Mouse (Mus musculus) ES-Bruce4 (cell line): ENCODE data around the gene Ssbp3. TPM values are rescaled to one million over a fixed set of nuclear protein-coding genes. Genes with fewer than 3 reads are reported as not detected.

ENCODE experiments used
- H3K27ac ChIP-seq: 2 replicates; pipeline ENCODE4 v1.5.1; 2012; ENCODE audit warnings: low read length, inconsistent platforms; ENCODE audit not compliant: insufficient read depth
- H3K27me3 ChIP-seq: 2 replicates; pipeline ENCODE4 v1.6.1; 2012; ENCODE audit warnings: mild to moderate bottlenecking, low read length, inconsistent platforms; ENCODE audit not compliant: control insufficient read depth, poor library complexity, insufficient read depth, severe bottlenecking
- H3K36me3 ChIP-seq: 2 replicates; pipeline ENCODE4 v1.6.1; 2012; ENCODE audit warnings: inconsistent platforms, mild to moderate bottlenecking, low read length, moderate library complexity; ENCODE audit not compliant: control insufficient read depth, poor library complexity, insufficient read depth, severe bottlenecking
- H3K4me1 ChIP-seq: one replicate; pipeline ENCODE4 v1.8.1; 2011; ENCODE audit warnings: low read length; ENCODE audit not compliant: control insufficient read depth, insufficient read depth
- H3K4me3 ChIP-seq: 2 replicates; pipeline ENCODE4 v1.5.1; 2011; ENCODE audit warnings: low read depth, mild to moderate bottlenecking, low read length
- H3K9ac ChIP-seq: 2 replicates; pipeline ENCODE4 v1.6.1; 2012; ENCODE audit warnings: low read depth, mild to moderate bottlenecking, inconsistent platforms; ENCODE audit not compliant: poor library complexity, severe bottlenecking
- H3K9me3 ChIP-seq: replicated peaks from 2 replicates; pipeline ENCODE4 v1.6.1; 2012; ENCODE audit warnings: mild to moderate bottlenecking, low read length, inconsistent platforms; ENCODE audit not compliant: control insufficient read depth, poor library complexity, insufficient read depth, severe bottlenecking
- CTCF ChIP-seq: IDR thresholded peaks from one replicate; pipeline ENCODE4 v1.8.1; 2011; ENCODE audit warnings: low read depth, low read length
- EP300 ChIP-seq: IDR thresholded peaks from 2 replicates; pipeline ENCODE4 v1.6.1; 2011; ENCODE audit warnings: low read depth, low read length; ENCODE audit not compliant: insufficient read depth
- POLR2A ChIP-seq: IDR thresholded peaks from one replicate; pipeline ENCODE4 v1.8.1; 2011; ENCODE audit warnings: low read length; ENCODE audit not compliant: insufficient read depth
- polyA plus RNA-seq: library from polyadenylated mRNA; stranded (reverse); fragments of >200 nt; gene quantifications from 2 replicates; pipeline ENCODE4 v1.2.4, GENCODE M21; 2011; ENCODE audit warnings: low read depth; ENCODE audit not compliant: missing spikeins, insufficient read depth, insufficient read length

Gene Ssbp3
- polyA plus RNA-seq, 1 experiment = 245 TPM

DNA sequence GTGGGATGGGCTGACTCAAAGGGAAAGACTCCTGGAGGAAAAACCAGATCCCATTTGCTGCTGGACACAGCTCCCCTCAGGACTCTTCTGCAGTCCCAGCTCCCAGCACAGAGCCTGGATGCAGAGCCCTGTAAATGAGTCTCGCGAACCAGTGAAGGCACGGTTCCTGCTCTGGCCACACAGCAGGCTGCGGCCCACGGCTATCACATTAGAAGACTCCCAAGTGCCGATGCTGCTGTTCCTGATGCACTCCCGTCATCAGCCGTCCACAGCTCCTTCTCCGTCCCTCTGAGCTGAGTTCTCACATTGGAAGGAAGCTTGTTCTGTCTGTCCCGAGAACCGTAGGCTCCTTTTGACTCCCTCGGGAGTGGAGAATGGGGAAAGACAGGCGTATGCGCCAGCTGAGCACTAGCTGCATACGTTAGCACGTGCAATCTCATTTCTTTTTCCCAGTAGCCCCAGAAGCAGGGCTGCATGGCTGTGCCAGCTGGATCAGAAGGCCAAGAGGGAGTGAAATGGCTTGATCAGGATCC is 186.4 kb downstream of the Ssbp3 start, which contains the start of gene Cdcp2:
TSS of gene Cdcp2 (plus strand) at position 51 of the 533 bp plus-strand sequence.
- no peaks in the 10 kb centered on the region for H3K9me3 ChIP-seq
- H3K27me3 ChIP-seq = no peaks in the 10 kb centered on the region
- no peak within 1 kb of the TSS for H3K9ac ChIP-seq
- no peaks in the 10 kb centered on the region for H3K36me3 ChIP-seq
- H3K4me1 ChIP-seq = no peaks in the 10 kb centered on the region
- TF ChIP-seq EP300 = no peak
- TF ChIP-seq CTCF = no peak
- no peak for TF ChIP-seq POLR2A
- H3K27ac ChIP-seq = no peak within 1 kb of the TSS
- peak within 1 kb of the TSS; percentile 2; the same call in 1 of the 2 replicates for H3K4me3 ChIP-seq

- Histone ChIP-seq H3K27me3 (no peaks in the 10 kb centered on the region), H3K9me3 (no peaks in the 10 kb centered on the region), H3K4me3 (peak overlapping the region; percentile 2), H3K36me3 (no peaks in the 10 kb centered on the region), H3K4me1 (no peaks in the 10 kb centered on the region), H3K27ac (no peak overlapping the region), H3K9ac (no peak overlapping the region)
- no peak for TF ChIP-seq EP300
- no peak for TF ChIP-seq POLR2A
- no peak for TF ChIP-seq CTCF
Observed at GRCm38 (mm10) chr4:107097871-107098270, 187.4 kb downstream of the Ssbp3 start.

GRCm38 (mm10) chr4:107098375-107098774 is 187.9 kb downstream of the Ssbp3 start:
- Histone ChIP-seq H3K36me3 (no peaks in the 10 kb centered on the region), H3K9ac (no peak overlapping the region), H3K4me1 (no peaks in the 10 kb centered on the region), H3K27ac (no peak overlapping the region), H3K27me3 (no peaks in the 10 kb centered on the region), H3K4me3 (no peak overlapping the region), H3K9me3 (no peaks in the 10 kb centered on the region)
- TF ChIP-seq CTCF (no peak), EP300 (no peak), POLR2A (no peak)

DNA sequence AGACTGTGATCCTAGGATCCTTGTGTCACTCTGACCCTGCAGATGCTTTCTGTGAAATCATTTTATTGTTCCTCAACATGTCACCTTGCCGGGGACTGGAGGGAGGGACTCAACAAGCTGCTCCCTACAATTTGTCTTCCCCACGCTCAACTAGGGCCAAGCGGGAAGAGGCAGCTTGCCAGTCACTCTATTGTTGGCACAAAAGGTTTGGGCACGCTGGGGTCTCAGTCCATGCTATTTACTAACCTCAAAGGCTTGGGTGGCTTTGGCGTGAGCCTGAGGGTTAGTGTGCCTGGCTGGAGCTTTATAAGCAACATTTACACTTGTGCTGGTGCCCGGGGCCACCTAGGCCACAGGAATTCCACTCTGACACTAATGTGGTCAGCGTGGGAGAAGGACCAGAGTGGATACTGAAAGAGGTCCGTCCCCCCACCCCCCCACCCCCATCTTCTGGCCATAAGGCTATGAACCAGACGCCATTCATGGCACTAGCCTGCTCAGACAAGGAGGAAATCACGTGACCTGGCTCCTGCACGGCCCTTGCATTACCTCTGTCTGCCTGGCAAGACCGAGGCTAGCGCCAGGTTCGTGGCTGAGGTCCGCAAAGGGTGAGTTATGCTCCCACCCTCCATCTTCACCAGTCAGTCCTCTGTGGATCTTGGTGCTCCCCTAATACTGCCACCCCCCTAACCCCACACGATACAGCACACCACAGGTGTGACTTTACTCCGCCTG is 188.5 kb downstream of the Ssbp3 start:
- Histone ChIP-seq H3K27ac (no peak overlapping the region), H3K9me3 (no peaks in the 10 kb centered on the region), H3K9ac (no peak overlapping the region), H3K4me1 (no peaks in the 10 kb centered on the region), H3K36me3 (no peaks in the 10 kb centered on the region), H3K4me3 (no peak overlapping the region), H3K27me3 (no peaks in the 10 kb centered on the region)
- TF ChIP-seq CTCF (no peak), EP300 (no peak), POLR2A (no peak)

Other genes with a start within 250 kb of the Ssbp3 start
- 60.6 and 71.6 TPM in 2 replicates for gene Ttc4, start 231.8 kb upstream of the Ssbp3 start, polyA plus RNA-seq
- gene Mroh7, start 179.8 kb upstream of the Ssbp3 start, polyA plus RNA-seq = 0.24 and 0.51 TPM in 2 replicates
- not detected in 2 replicates for gene Fam151a, start 176.8 kb upstream of the Ssbp3 start, polyA plus RNA-seq
- 3.8 and 4.7 TPM in 2 replicates for gene Acot11, start 105.7 kb upstream of the Ssbp3 start, polyA plus RNA-seq
- 59.2 and 63.7 TPM in 2 replicates for gene Mrpl37, start 156.2 kb downstream of the Ssbp3 start, polyA plus RNA-seq
- gene Cyb5rl, start 156.3 kb downstream of the Ssbp3 start, polyA plus RNA-seq = 4.8 and 5.3 TPM in 2 replicates
- not detected in 2 replicates for gene Cdcp2, start 186.2 kb downstream of the Ssbp3 start, polyA plus RNA-seq